Mouse (Mus musculus) limb, embryonic 15.5 days (tissue): ENCODE measurements around the gene C2cd3. TPM values are rescaled to one million over a fixed set of nuclear protein-coding genes. Genes with fewer than 3 reads are reported as not detected.

Experiments
- ATAC-seq: fragments of 200-750 bp; cut with Nextera tagmentation; 2 replicates; pipeline ENCODE4 v1.8.0; 2017; ENCODE audit warnings: low read depth, moderate TSS enrichment; ENCODE audit not compliant: insufficient number of reproducible peaks, low FRiP score, low TSS enrichment
- H3K27ac ChIP-seq: fragments of 300-500 bp; sonication (generic); 2 replicates; pipeline ENCODE4 v1.5.1; 2015; ENCODE audit warnings: moderate library complexity, mild to moderate bottlenecking, inconsistent platforms
- H3K27me3 ChIP-seq: fragments of 300-500 bp; sonication (generic); 2 replicates; pipeline ENCODE4 v1.6.1; 2015; ENCODE audit warnings: inconsistent platforms
- H3K36me3 ChIP-seq: fragments of 300-500 bp; sonication (generic); 2 replicates; pipeline ENCODE4 v1.6.1; 2015; ENCODE audit warnings: inconsistent platforms
- H3K4me1 ChIP-seq: fragments of 300-500 bp; sonication (generic); 2 replicates; pipeline ENCODE4 v1.6.1; 2015; ENCODE audit warnings: inconsistent platforms
- H3K4me2 ChIP-seq: fragments of 300-500 bp; sonication (generic); 2 replicates; pipeline ENCODE4 v1.6.1; 2015; ENCODE audit warnings: mild to moderate bottlenecking, inconsistent platforms
- H3K4me3 ChIP-seq: fragments of 300-500 bp; sonication (generic); 2 replicates; pipeline ENCODE4 v1.5.1; 2015; ENCODE audit warnings: mild to moderate bottlenecking, inconsistent platforms
- H3K9ac ChIP-seq: fragments of 300-500 bp; sonication (generic); 2 replicates; pipeline ENCODE4 v1.6.1; 2015; ENCODE audit warnings: inconsistent platforms
- H3K9me3 ChIP-seq: fragments of 300-500 bp; sonication (generic); 2 replicates; pipeline ENCODE4 v1.6.1; 2016; ENCODE audit warnings: inconsistent platforms
- WGBS: fragments of 180-500 bp; shearing (Covaris S2); methylation state at CpG from one replicate; pipeline ENCODE4 v1.1.7; 2015; 5-methylcytosine and 5-hydroxymethylcytosine counted together
- polyA plus RNA-seq: library from polyadenylated mRNA; unstranded; fragments of >200 nt; fragmentation: Nextera tagmentation; extraction: Ambion mirVana; gene quantifications from 2 replicates; pipeline ENCODE4 v1.2.1, GENCODE M21; 2015

Gene C2cd3
- polyA plus RNA-seq, 1 experiment from 2014 or later: 19.7 TPM

DNA sequence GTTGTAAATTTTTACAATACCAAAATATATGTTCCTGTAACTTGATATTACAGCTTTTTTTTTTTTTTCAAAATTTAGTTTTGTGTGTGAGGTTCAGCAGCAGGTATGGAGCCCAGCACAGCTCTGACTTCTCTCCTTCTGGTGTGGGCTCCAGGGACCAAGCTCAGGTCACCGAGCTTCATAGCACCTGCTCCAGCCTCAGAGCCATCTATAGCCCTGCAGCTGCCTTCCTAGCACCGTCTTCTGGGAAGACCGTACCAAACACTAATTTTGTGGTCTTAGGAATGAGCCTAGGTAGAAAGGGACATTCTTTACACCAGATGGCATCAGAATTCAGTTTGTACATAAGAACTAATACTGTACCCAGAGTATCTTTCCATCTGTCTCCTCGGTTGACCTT is 36.7 kb downstream of the C2cd3 start:
- Histone ChIP-seq H3K4me3 (no peak overlapping the region), H3K9me3 (no peaks in the 10 kb centered on the region), H3K27ac (no peak overlapping the region), H3K4me1 (no peaks in the 10 kb centered on the region), H3K27me3 (no peaks in the 10 kb centered on the region), H3K9ac (no peak overlapping the region), H3K36me3 (peaks cover 71% of the 10 kb centered on the region), H3K4me2 (no peak overlapping the region)
- no peak for ATAC-seq
- 88% methylated on average over 4 of the region's 4 CpGs for WGBS

DNA sequence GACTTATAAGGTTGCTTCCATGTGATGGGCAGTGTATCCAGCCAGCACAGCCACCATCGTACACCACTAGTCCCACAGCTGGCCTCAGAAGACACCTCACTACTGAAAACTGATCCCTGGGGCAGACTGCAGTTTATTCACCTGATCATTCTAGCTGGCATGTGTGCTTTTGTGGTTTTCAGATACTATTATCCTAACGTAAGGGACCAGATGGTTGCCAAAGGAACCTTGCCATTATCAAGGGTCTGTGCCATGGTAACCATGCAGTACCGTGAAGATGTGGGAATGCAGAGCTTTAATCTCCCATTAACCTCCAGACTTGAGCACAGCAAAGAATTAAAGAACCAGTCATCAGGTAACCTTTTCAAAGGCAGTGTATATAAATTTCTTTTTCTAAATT is 53.8 kb downstream of the C2cd3 start:
- no peaks in the 10 kb centered on the region for H3K27me3 ChIP-seq
- H3K4me1 ChIP-seq: no peaks in the 10 kb centered on the region
- H3K27ac ChIP-seq: no peak overlapping the region
- ATAC-seq: no peak
- H3K4me2 ChIP-seq: no peak overlapping the region
- WGBS: 87% methylated on average over 3 of the region's 3 CpGs
- peaks cover 74% of the 10 kb centered on the region for H3K36me3 ChIP-seq
- no peak overlapping the region for H3K4me3 ChIP-seq
- no peaks in the 10 kb centered on the region for H3K9me3 ChIP-seq
- H3K9ac ChIP-seq: no peak overlapping the region

DNA sequence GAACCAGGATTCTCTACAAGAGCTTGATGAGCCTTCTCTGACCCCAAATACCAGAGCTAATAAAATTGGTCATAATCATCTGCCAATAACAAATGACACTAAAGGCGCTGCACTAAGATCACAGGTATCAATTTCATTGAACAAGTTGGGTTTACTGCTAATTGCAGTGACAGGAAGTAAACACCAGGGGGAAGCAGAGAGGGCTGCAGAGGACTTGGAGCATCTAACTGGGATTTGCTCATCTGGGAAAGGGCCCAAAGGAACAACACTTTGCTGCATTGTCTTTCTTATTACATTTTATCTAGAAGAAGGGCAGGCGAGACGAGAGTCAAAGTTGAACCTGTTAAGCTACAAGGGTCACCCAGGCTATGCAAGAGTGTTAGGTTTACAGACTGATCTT is 57.1 kb downstream of the C2cd3 start:
- Histone ChIP-seq H3K27ac (no peak overlapping the region), H3K4me3 (no peak overlapping the region), H3K4me2 (no peak overlapping the region), H3K9me3 (no peaks in the 10 kb centered on the region), H3K4me1 (no peaks in the 10 kb centered on the region), H3K9ac (no peak overlapping the region), H3K27me3 (no peaks in the 10 kb centered on the region), H3K36me3 (peaks cover 87% of the 10 kb centered on the region)
- ATAC-seq: no peak
- 64% methylated on average over 3 of the region's 3 CpGs for WGBS

DNA sequence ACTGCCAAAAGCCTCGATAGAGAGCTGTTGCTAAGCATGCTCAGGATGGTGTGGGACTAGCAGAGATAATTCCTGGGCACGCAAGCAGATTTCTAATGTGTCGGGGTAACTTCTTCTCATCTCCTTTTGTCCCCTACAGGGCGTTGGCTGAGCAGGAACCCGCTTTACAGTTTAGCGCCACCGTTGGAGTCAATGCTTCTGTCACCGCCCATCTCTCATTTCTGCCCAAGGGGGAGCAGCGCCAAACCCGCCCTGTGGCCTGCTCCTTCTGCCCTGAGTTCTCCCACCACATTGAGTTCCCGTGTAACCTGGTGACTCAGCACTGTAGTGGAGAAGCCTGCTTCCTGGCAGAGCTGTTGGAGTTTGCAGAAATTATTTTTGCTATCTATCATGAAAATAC is 57.9 kb downstream of the C2cd3 start:
- H3K4me2 ChIP-seq: no peak overlapping the region
- no peak overlapping the region for H3K27ac ChIP-seq
- 82% methylated on average over 11 of the region's 11 CpGs for WGBS
- H3K4me3 ChIP-seq: no peak overlapping the region
- peaks cover 82% of the 10 kb centered on the region for H3K36me3 ChIP-seq
- no peak overlapping the region for H3K9ac ChIP-seq
- ATAC-seq: no peak
- H3K4me1 ChIP-seq: no peaks in the 10 kb centered on the region
- no peaks in the 10 kb centered on the region for H3K9me3 ChIP-seq
- H3K27me3 ChIP-seq: no peaks in the 10 kb centered on the region

DNA sequence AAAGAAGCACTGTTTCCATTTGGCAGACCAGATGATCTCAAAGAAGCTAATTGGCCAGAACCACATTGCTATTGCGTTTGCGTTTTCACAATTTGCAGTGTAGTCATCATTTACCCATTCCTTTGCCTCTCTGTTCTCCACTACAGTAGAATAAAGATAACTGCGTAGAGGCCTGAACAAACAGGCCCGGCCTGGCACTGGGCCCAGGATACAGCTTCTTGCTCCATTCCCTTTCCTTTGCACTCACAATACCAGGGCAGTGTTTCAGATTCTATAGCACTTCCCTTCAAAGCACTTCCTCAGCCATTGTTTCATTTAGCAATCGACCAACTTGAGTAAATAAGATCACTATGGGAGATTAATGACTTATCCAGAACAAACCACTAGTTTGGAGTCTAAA is 59.1 kb downstream of the C2cd3 start:
- 80% methylated on average over 5 of the region's 5 CpGs for WGBS
- Histone ChIP-seq H3K4me1 (no peaks in the 10 kb centered on the region), H3K9ac (no peak overlapping the region), H3K4me2 (no peak overlapping the region), H3K27ac (no peak overlapping the region), H3K36me3 (peaks cover 77% of the 10 kb centered on the region), H3K4me3 (no peak overlapping the region), H3K9me3 (no peaks in the 10 kb centered on the region), H3K27me3 (no peaks in the 10 kb centered on the region)
- no peak for ATAC-seq

DNA sequence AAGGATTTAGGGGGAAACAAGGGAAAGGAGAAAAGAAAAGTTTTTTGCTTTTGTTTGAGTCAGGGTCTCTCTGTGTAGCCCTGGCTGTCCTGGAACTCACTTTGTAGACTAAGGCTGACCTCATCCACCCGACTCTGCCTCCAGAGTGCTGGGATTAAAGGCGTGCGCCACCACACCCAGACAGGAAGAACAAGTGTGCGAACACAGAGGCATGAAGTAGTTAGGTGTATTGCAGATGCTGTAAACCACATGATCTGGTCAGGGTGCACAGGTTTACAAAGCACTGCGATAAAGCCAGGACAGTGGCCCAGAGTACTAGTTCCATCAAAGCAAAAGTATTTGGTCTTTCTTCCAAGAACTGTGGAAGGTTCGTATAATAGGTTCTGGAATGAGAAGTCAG is 61.3 kb downstream of the C2cd3 start:
- Histone ChIP-seq H3K27ac (no peak overlapping the region), H3K36me3 (peaks cover 76% of the 10 kb centered on the region), H3K9me3 (no peaks in the 10 kb centered on the region), H3K9ac (no peak overlapping the region), H3K27me3 (no peaks in the 10 kb centered on the region), H3K4me2 (no peak overlapping the region), H3K4me1 (no peaks in the 10 kb centered on the region), H3K4me3 (no peak overlapping the region)
- 88% methylated on average over 6 of the region's 6 CpGs for WGBS
- no peak for ATAC-seq

DNA sequence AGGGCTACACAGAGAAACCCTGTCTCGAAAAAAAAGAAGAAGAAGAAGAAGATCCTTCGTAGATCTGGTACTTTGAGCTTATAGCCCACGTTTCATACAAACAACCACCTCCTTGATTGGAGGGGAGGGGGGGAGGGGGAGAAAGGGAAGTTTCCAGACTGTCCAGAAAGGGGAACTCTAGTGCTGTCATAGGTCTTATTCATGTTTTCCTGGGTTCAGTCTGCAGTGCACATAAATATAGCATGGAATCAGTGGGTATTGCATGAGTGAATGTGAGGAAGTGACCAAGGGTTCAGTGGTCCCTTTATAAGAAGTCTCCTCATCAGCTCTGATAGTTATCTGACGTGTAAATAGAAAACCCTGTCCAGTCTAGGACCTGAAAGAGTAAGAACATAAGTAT is 71.7 kb downstream of the C2cd3 start:
- no peak overlapping the region for H3K9ac ChIP-seq
- no peak overlapping the region for H3K27ac ChIP-seq
- no peaks in the 10 kb centered on the region for H3K4me1 ChIP-seq
- ATAC-seq: no peak
- no peaks in the 10 kb centered on the region for H3K9me3 ChIP-seq
- 87% methylated on average over 4 of the region's 4 CpGs for WGBS
- no peak overlapping the region for H3K4me2 ChIP-seq
- H3K4me3 ChIP-seq: no peak overlapping the region
- no peaks in the 10 kb centered on the region for H3K27me3 ChIP-seq
- peaks cover 69% of the 10 kb centered on the region for H3K36me3 ChIP-seq

DNA sequence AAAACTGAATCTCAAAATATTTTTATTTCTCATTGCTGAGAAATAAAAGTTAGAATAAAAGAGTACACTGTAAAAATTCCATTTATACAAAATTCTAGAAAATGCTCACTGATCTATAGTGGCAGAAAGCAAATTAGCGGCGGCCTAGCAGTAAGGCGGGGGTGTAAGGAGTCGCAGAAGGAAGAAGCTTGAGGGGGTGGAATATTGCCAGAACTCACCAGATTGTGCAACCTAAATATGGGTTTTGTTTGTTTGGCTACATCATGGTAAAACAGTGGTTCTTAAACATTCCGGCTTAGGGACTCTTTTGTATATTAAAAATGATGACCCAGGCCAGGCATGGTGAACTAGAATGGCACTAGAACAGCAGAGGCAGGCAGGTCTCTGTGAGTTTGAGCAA is 74.2 kb downstream of the C2cd3 start:
- no peak overlapping the region for H3K9ac ChIP-seq
- H3K36me3 ChIP-seq: peaks cover 71% of the 10 kb centered on the region
- no peak overlapping the region for H3K27ac ChIP-seq
- H3K4me1 ChIP-seq: no peaks in the 10 kb centered on the region
- no peak overlapping the region for H3K4me2 ChIP-seq
- H3K27me3 ChIP-seq: no peaks in the 10 kb centered on the region
- H3K9me3 ChIP-seq: no peaks in the 10 kb centered on the region
- 98% methylated on average over 5 of the region's 5 CpGs for WGBS
- no peak for ATAC-seq
- no peak overlapping the region for H3K4me3 ChIP-seq

DNA sequence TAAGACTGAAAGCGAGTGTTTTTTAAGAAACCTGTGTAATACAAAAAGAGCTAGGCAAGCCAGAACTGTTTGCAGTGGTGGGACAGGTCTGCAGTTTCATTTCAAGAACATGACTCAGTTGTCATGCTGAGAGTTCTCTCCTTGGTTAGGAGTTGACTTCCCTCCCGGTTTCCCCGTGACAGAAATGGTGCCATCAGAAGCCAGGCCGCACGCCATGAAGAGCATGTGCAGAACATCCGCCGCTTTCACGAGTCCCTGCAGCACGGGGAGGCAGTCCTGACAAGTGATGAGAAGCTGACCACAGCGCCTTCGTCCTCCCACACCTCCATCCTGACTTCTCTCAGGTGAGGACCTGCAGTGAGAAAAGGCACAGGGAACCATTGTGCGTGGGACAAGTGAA is 76.5 kb downstream of the C2cd3 start:
- Histone ChIP-seq H3K4me2 (no peak overlapping the region), H3K4me1 (no peaks in the 10 kb centered on the region), H3K9me3 (no peaks in the 10 kb centered on the region), H3K9ac (no peak overlapping the region), H3K36me3 (peaks cover 74% of the 10 kb centered on the region), H3K4me3 (no peak overlapping the region), H3K27ac (no peak overlapping the region), H3K27me3 (no peaks in the 10 kb centered on the region)
- no peak for ATAC-seq
- 91% methylated on average over 12 of the region's 12 CpGs for WGBS

DNA sequence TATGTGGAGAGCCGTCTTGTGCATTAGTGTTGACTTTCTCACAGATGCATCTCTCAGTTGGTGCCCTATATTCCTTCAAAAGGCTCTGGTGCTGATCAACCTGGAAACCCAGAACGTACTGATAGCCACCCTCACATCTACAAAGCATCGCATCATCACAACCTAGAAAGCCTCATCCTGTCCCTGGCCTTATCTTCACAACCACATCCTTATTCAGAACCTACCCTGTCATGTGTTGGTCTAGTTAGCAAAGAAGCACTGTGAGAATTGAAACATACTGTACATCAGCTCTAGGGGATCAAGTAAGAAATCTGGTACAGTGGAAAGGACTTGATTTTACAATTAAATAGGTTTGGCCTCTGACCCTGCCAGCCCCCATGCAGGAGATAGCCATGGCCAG is 77.0 kb downstream of the C2cd3 start:
- ATAC-seq: no peak
- Histone ChIP-seq H3K27ac (no peak overlapping the region), H3K4me1 (no peaks in the 10 kb centered on the region), H3K27me3 (no peaks in the 10 kb centered on the region), H3K36me3 (peaks cover 74% of the 10 kb centered on the region), H3K9me3 (no peaks in the 10 kb centered on the region), H3K4me2 (no peak overlapping the region), H3K4me3 (no peak overlapping the region), H3K9ac (no peak overlapping the region)
- 91% methylated on average over 3 of the region's 3 CpGs for WGBS

DNA sequence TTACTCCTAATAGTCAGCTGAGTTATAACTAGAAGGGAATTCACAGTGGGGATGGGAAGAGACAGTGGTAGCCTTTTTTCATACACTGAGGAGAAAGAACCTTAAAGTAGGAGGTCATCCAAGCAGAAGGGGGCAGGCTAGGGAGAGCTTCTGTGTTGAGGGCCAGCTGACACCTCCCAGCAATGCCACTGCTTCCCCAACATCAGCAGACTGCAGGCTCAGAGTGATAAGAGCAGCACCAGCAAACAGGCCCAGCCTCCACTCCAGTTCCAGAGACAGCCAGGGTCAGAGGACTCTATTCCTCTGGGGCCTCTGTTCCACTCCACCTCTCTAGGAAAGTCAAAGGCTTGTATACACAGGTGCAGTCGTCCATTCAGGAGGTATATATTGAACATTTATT is 86.1 kb downstream of the C2cd3 start:
- Histone ChIP-seq H3K4me1 (no peaks in the 10 kb centered on the region), H3K36me3 (peaks cover 66% of the 10 kb centered on the region), H3K9me3 (no peaks in the 10 kb centered on the region), H3K9ac (no peak overlapping the region), H3K4me2 (no peak overlapping the region), H3K27ac (no peak overlapping the region), H3K4me3 (no peak overlapping the region), H3K27me3 (no peaks in the 10 kb centered on the region)
- no peak for ATAC-seq
- whole genome bisulfite sequencing: 69% methylated on average over 1 of the region's 1 CpGs

DNA sequence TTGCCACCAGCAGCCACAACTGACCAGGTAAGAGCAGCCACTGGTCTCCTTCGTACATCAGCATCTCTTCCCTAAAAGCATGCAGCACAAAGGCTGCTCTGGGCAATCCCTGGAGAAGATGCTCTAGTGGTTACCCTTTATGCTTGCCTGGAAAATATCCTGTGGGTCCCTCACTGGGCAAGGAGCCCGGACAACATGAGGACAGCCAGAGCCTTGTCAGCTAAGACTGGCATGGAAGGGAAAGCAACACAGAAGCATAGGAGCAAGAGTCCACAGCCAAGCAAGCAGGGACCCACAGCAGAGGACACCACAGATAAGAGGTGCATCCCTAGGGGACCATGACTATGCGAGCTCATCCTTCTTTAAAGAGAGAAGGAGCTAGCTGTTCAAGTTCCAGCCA is 87.8 kb downstream of the C2cd3 start:
- WGBS: 93% methylated on average over 3 of the region's 3 CpGs
- Histone ChIP-seq H3K9me3 (no peaks in the 10 kb centered on the region), H3K36me3 (peaks cover 58% of the 10 kb centered on the region), H3K4me1 (no peaks in the 10 kb centered on the region), H3K27me3 (no peaks in the 10 kb centered on the region), H3K9ac (no peak overlapping the region), H3K4me3 (no peak overlapping the region), H3K4me2 (no peak overlapping the region), H3K27ac (no peak overlapping the region)
- no peak for ATAC-seq

DNA sequence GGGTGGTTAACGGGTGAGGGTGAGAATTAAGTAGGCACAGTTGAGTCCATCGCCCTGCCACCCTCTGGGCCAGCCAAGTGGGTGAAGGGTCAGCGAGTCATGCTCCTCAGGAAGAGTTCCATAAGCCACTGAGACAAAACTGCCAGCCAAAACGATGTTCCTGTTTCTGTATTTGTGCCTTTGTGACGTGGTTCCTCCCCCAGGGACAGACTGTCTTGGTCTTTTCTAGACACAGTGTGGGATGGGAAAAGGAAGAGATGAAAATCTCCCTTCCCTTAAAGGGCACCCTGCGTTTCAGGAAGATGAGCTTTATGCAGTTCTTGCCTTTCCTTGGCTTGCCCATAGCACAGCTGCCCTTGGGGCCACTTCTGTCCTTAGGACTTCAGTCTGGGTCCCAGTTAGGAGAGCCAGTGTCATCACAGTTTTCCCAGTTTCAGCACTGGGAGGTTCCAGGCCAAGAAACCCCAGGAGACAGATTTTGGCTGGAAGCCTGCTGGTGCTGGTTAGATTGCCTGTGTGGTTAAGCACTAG is 89.7 kb downstream of the C2cd3 start:
- no peak overlapping the region for H3K4me2 ChIP-seq
- H3K9ac ChIP-seq: no peak overlapping the region
- H3K27me3 ChIP-seq: no peaks in the 10 kb centered on the region
- WGBS: 83% methylated on average over 6 of the region's 6 CpGs
- no peak for ATAC-seq
- H3K36me3 ChIP-seq: peaks cover 40% of the 10 kb centered on the region
- no peak overlapping the region for H3K27ac ChIP-seq
- no peak overlapping the region for H3K4me3 ChIP-seq
- peaks cover 10% of the 10 kb centered on the region for H3K4me1 ChIP-seq
- H3K9me3 ChIP-seq: no peaks in the 10 kb centered on the region
